Mouse (Mus musculus) neural tube, embryonic 11.5 days (tissue): Measurements from ENCODE around the gene Alx3. TPM values are rescaled to one million over a fixed set of nuclear protein-coding genes. Genes with fewer than 3 reads are reported as not detected.

ENCODE experiments used
- ATAC-seq: fragments of 200-750 bp; cut with Nextera tagmentation; 2 replicates; pipeline ENCODE4 v1.8.0; 2017; ENCODE audit warnings: moderate number of reproducible peaks, mild to moderate bottlenecking, moderate TSS enrichment, moderate library complexity; ENCODE audit not compliant: insufficient read depth, low FRiP score, low TSS enrichment
- DNase-seq: peaks from one replicate; pipeline ENCODE4 v3.0.0-alpha.2; 2015; ENCODE audit warnings: low spot score
- H3K27ac ChIP-seq: fragments of 300-500 bp; sonication (generic); 2 replicates; pipeline ENCODE4 v1.5.1; 2014; ENCODE audit warnings: low read depth, mild to moderate bottlenecking, low read length
- H3K27me3 ChIP-seq: fragments of 300-500 bp; sonication (generic); 2 replicates; pipeline ENCODE4 v1.6.1; 2014; ENCODE audit warnings: mild to moderate bottlenecking, low read length, mixed read lengths; ENCODE audit not compliant: control insufficient read depth, insufficient read depth
- H3K36me3 ChIP-seq: fragments of 300-500 bp; sonication (generic); 2 replicates; pipeline ENCODE4 v1.6.1; 2014; ENCODE audit warnings: mild to moderate bottlenecking, low read length, moderate library complexity, mixed read lengths; ENCODE audit not compliant: control insufficient read depth, insufficient read depth
- H3K4me1 ChIP-seq: fragments of 300-500 bp; sonication (generic); 2 replicates; pipeline ENCODE4 v1.6.1; 2014; ENCODE audit warnings: low read length, mixed read lengths; ENCODE audit not compliant: control insufficient read depth, insufficient read depth
- H3K4me2 ChIP-seq: fragments of 300-500 bp; sonication (generic); 2 replicates; pipeline ENCODE4 v1.6.1; 2014; ENCODE audit warnings: low read depth, mild to moderate bottlenecking, moderate library complexity
- H3K4me3 ChIP-seq: fragments of 300-500 bp; sonication (generic); 2 replicates; pipeline ENCODE4 v1.5.1; 2014; ENCODE audit warnings: low read depth, low read length
- H3K9ac ChIP-seq: fragments of 300-500 bp; sonication (generic); 2 replicates; pipeline ENCODE4 v1.6.1; 2014; ENCODE audit warnings: mild to moderate bottlenecking, low read length
- H3K9me3 ChIP-seq: fragments of 300-500 bp; sonication (generic); 2 replicates; pipeline ENCODE4 v1.6.1; 2016; ENCODE audit warnings: low read length; ENCODE audit not compliant: control insufficient read depth
- WGBS: fragments of 180-500 bp; shearing (Covaris S2); extraction: QIAGEN DNeasy Blood & Tissue Kit; methylation state at CpG from one replicate; pipeline ENCODE4 v1.1.7; 2014; 5-methylcytosine and 5-hydroxymethylcytosine counted together
- polyA plus RNA-seq: library from polyadenylated mRNA; unstranded; fragments of >200 nt; fragmentation: Nextera tagmentation; extraction: Ambion mirVana; gene quantifications from 2 replicates; pipeline ENCODE4 v1.2.1, GENCODE M21; 2014

Alx3 gene
- polyA plus RNA-seq, 1 experiment from 2014 or later, result 0.88 TPM

DNA sequence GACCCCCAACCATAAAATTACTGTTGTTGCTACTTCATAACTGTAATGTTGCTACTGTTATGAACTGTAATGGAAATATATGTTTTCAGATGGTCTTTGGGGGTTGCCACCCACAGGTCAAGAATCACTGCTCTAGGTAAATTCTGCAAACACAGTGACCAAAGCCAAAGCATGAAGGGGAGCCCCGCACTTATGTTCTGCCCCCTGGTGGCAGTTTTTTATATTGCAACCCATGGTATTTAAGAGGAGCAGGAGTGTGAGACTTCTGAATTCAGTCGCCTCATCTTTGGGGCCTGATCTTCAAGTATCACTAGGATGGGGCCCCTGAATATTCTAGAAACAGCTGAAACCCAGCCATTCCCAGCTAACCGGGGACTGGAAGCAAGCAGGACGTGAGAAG, 15.4 kb upstream of the Alx3 start:
- Histone ChIP-seq H3K4me2 (no peak overlapping the region), H3K27me3 (peaks cover 49% of the 10 kb centered on the region), H3K4me3 (no peak overlapping the region), H3K9ac (no peak overlapping the region), H3K9me3 (no peaks in the 10 kb centered on the region), H3K4me1 (0 out of 2 replicates have a peak, but pooled peaks cover 3% of the 10 kb centered on the region), H3K27ac (no peak overlapping the region), H3K36me3 (no peaks in the 10 kb centered on the region)
- DNase-seq (peak; percentile 69), ATAC-seq (peak; percentile 23; the same call in 1 of the 2 replicates)
- WGBS, result 8% methylated on average over 4 of the region's 4 CpGs

DNA sequence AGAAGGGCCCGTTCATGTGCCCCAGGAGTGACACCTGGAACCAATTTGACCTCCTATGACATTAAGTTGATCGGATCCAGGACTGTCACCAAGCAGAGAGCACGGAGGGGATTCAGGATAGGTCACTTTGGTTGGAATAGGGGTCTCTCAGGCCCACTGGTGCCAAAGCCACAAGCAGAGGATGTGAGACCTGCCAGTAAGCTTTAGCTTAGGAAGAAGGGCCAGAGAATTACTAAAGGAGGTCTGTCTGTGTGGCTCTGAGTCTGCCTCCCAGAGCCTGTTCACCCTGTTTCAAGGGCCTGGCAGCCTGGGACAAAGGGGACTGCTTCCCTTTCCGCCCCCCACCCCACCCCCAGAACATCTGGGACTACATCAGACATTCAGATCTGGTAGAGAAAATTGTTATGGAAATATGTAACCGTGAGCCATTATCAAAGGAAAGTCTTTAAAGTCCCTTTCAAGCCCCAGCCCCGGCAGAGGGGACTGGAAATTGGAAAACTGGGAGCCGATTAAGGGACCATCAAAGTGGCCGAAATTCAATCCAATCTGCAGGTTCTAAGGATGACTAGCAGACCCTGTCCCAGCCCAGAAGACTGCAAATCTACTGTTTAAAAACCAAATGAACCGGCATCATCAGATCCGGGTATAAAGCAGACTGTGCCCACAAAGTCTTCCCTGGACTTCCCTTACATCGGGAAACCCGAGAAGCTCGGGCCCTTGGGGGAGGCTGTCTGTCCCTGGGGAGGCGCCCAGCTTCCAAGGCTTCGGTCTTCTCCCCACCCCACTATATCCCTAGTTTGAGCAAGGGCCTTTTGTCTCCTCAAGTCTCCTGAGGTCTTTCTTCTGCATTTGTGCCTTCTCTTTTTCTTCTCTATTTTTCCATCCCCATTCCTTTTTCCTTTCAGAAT, 13.5 kb upstream of the Alx3 start:
- DNase-seq (no peak), ATAC-seq (no peak)
- no peak overlapping the region for H3K4me2 ChIP-seq
- no peak overlapping the region for H3K4me3 ChIP-seq
- 5% methylated on average over 15 of the region's 15 CpGs for WGBS
- no peaks in the 10 kb centered on the region for H3K36me3 ChIP-seq
- no peaks in the 10 kb centered on the region for H3K9me3 ChIP-seq
- H3K4me1 ChIP-seq, result 0 out of 2 replicates have a peak, but pooled peaks cover 3% of the 10 kb centered on the region
- no peak overlapping the region for H3K9ac ChIP-seq
- H3K27ac ChIP-seq, result no peak overlapping the region
- peaks cover 64% of the 10 kb centered on the region for H3K27me3 ChIP-seq

DNA sequence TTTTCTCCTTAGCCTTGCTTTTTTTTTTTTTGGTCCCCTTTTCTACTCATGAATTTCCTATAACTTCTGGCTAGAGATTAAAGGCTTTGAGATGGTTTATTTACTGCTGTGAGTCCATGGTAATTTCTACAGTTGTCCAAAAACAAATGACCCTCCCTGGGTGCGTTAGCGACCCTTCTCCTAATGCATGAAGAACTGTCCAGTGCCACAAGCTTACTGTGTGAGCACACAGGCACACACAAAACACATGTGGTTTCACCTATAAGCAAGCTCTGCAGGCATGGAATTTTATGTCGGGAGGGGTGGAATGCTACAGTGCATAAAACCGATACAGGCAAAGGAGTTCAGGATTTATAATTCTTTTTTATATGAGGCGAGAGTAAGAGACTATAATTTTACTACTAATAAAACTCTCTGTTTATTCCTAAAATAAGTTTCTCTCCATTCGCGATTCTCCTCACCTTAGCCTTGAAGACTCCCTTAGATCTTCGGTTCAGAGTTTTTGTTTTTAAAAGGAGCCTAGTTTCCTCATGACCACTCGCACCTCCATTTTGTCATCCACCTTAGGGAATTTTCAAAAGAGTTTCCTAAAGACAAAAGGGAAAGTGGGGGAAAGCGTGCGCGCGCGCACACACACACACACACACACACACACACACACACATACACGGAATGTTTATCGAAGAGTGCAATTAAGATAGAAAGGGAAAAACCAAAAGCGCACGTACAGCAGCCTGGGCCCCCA, 12.5 kb upstream of the Alx3 start:
- Histone ChIP-seq H3K4me1 (0 out of 2 replicates have a peak, but pooled peaks cover 3% of the 10 kb centered on the region), H3K4me2 (peak overlapping the region; percentile 34), H3K36me3 (no peaks in the 10 kb centered on the region), H3K9ac (no peak overlapping the region), H3K4me3 (peak overlapping the region; percentile 26), H3K9me3 (no peaks in the 10 kb centered on the region), H3K27me3 (peaks cover 66% of the 10 kb centered on the region), H3K27ac (no peak overlapping the region)
- DNase-seq (no peak), ATAC-seq (no peak)
- WGBS, result 2% methylated on average over 18 of the region's 18 CpGs

DNA sequence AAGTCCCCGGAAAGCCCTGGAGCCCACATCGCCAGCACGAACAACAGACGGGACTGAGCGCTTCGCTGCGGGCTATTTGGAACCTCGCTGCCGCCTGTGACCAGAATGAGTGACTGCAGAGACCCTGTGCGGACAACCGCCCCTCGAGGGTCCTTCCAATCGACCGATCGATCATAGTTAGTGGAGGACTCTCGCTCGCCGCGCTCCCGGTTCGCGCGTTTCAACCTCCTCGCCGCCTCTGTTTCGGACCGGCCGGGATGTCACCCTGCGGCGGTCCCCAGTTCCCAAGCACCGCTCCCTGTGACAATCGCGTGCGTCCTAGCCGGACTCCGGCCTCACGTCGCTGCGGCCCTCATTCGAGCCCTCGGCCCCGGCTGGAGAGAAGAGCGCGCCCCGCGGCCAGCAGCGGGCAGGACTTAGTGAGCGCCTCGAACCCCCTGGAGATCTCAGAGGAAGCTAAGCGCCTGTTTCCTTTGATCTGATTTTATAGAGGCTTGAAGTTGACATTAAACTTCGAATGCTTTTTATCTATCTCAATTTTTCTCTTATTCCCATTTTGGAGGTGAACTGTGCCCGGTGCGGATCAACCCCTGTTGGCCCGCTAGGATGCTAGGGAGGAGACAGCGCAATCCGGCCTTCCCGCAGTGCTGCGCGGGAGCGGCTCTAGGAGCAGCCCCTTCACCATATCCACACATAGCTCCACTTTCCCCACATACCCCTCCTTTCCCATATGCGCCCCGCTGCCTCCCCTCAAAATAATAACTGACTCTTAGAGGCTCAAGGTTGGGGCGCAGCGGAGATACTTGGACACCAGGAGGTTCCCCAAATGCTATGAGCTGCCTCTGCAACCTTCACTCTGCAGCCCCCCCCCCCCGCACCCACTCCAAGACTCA, 11.7 kb upstream of the Alx3 start:
- DNase-seq, result peak; percentile 61
- no peak for ATAC-seq
- H3K36me3 ChIP-seq, result no peaks in the 10 kb centered on the region
- peak overlapping the region; percentile 34 for H3K4me2 ChIP-seq
- H3K27me3 ChIP-seq, result peaks cover 68% of the 10 kb centered on the region
- H3K27ac ChIP-seq, result no peak overlapping the region
- peak overlapping the region; percentile 26 for H3K4me3 ChIP-seq
- WGBS, result under 1% methylated on average over 65 of the region's 65 CpGs
- H3K4me1 ChIP-seq, result 0 out of 2 replicates have a peak, but pooled peaks cover 3% of the 10 kb centered on the region
- H3K9ac ChIP-seq, result no peak overlapping the region
- H3K9me3 ChIP-seq, result no peaks in the 10 kb centered on the region

DNA sequence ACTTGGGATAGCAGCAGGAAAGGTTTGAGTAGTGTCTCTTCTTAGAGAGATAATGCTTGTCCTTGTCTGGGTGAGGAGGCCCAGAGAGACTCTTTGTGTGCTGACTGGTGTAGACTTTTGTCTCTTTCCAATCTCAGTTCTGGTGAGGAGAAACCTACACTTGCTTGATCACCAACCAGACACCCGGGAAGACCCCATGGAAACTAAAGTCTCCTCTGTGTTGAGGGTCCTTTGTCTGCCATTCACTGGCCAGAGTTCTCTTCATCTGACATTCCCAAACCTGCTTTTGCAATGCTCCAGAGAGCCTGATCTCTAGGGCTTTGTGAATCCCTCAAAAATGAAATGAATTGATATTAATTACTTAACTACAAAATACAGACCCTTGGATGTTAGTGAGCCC, 10.9 kb upstream of the Alx3 start:
- H3K27me3 ChIP-seq, result peaks cover 68% of the 10 kb centered on the region
- no peak overlapping the region for H3K4me3 ChIP-seq
- no peaks in the 10 kb centered on the region for H3K36me3 ChIP-seq
- no peak for ATAC-seq
- 3% methylated on average over 1 of the region's 1 CpGs for WGBS
- 0 out of 2 replicates have a peak, but pooled peaks cover 3% of the 10 kb centered on the region for H3K4me1 ChIP-seq
- no peak overlapping the region for H3K27ac ChIP-seq
- no peak overlapping the region for H3K4me2 ChIP-seq
- H3K9me3 ChIP-seq, result no peaks in the 10 kb centered on the region
- H3K9ac ChIP-seq, result no peak overlapping the region
- no peak for DNase-seq

DNA sequence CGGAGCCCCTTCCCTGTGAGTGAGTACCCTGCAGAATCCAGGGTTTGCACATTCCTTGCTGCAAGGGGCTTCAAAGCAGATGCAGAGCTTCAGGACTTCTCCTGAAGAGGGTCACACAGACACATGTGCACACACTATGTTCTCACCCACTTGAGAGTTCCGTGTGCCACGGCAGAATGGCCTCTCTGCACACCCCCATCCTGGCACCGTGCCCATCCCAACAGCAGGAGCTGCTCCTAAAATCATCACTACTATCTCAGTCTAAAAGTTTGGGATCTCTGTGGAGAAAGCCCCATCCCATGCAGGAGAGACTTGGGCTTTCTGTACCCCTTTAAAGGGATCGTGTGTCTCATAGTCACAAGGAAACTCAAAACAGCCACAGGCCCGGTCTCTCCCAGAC, 8.3 kb upstream of the Alx3 start:
- Histone ChIP-seq H3K36me3 (no peaks in the 10 kb centered on the region), H3K4me3 (no peak overlapping the region), H3K27ac (no peak overlapping the region), H3K9me3 (no peaks in the 10 kb centered on the region), H3K27me3 (peaks cover 48% of the 10 kb centered on the region), H3K4me2 (no peak overlapping the region), H3K4me1 (0 out of 2 replicates have a peak, but pooled peaks cover 3% of the 10 kb centered on the region), H3K9ac (no peak overlapping the region)
- DNase-seq (no peak), ATAC-seq (no peak)
- WGBS, result 85% methylated on average over 6 of the region's 6 CpGs

DNA sequence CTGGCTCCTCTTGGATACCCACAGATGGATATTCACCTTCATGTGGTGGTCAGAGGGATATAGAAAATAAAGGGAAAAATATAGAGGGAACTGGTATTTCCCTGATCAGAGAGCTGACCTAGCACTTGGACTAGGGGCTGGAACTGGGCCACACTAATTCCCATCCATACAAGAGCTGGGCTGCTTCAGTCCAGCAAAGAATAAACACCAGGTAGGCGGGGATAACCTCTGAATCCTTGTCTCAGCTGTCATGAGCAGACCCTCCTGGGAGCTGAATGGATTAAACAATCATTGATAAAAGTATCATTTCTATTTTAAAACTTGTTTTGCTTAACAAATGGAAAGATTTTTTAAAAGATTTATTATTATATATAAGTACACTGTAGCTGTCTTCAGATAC, 3.2 kb upstream of the Alx3 start:
- Histone ChIP-seq H3K27me3 (peaks cover 40% of the 10 kb centered on the region), H3K4me3 (no peak overlapping the region), H3K36me3 (no peaks in the 10 kb centered on the region), H3K27ac (no peak overlapping the region), H3K9me3 (no peaks in the 10 kb centered on the region), H3K9ac (no peak overlapping the region), H3K4me2 (no peak overlapping the region), H3K4me1 (peaks cover 10% of the 10 kb centered on the region)
- WGBS, result 69% methylated on average over 1 of the region's 1 CpGs
- ATAC-seq (no peak), DNase-seq (no peak)

DNA sequence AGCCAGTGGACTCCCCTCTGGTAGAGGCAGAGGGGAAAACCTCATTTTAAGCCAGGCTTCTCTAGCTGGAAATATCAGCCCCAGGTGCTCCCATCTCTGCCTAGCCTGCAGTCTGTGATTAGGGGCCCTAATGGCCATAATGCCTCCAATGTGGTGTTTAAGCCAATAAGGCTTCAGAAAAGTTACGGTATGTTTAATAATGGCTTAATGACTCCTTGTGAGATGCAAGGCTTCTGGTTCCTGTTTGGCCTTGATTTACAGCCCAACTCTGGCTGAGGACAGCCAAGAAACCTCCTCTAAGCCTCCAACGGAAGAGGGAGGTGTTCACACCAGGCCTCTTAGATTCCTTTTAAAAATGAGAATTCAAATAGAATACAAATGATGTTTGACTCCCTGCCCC, 1.2 kb upstream of the Alx3 start:
- Histone ChIP-seq H3K4me3 (no peak overlapping the region), H3K4me1 (peaks cover 10% of the 10 kb centered on the region), H3K9me3 (no peaks in the 10 kb centered on the region), H3K9ac (no peak overlapping the region), H3K4me2 (no peak overlapping the region), H3K27ac (no peak overlapping the region), H3K27me3 (peaks cover 55% of the 10 kb centered on the region), H3K36me3 (no peaks in the 10 kb centered on the region)
- DNase-seq (no peak), ATAC-seq (no peak)
- 9% methylated on average over 2 of the region's 2 CpGs for WGBS
